Mouse (Mus musculus): ENCODE measurements around the gene Krtap19-5. TPM values are rescaled to one million over a fixed set of nuclear protein-coding genes. Genes with fewer than 3 reads are reported as not detected.

Krtap19-5 gene
- total and polyA plus RNA-seq, 3 experiments = not detected

- no peaks in the 10 kb centered on the region for H3K36me3 ChIP-seq (ENCODE audit: control insufficient read depth in 1 of 2, insufficient read depth in 2 of 2, low read length in 2 of 2)
- TF ChIP-seq ZKSCAN1 (IDR thresholded peaks at IDR 0.05; ENCODE audit: low read depth, low read length) (no peak), TBP (IDR thresholded peaks at IDR 0.05; ENCODE audit: low read depth, low read length) (no peak), JUND (IDR thresholded peaks at IDR 0.05; ENCODE audit: low read depth, low read length) (no peak), RCOR1 (IDR thresholded peaks at IDR 0.05; ENCODE audit: low read depth, low read length) (no peak), MAX (IDR thresholded peaks at IDR 0.05; ENCODE audit: low read length) (no peak), SIN3A (IDR thresholded peaks at IDR 0.05; ENCODE audit: low read length) (no peak), E2F4 (IDR thresholded peaks at IDR 0.05; ENCODE audit: borderline replicate concordance, low read depth, low read length) (no peak), CHD2 (IDR thresholded peaks at IDR 0.05; ENCODE audit: low read length) (no peak), POLR2AphosphoS5 (IDR thresholded peaks at IDR 0.05; ENCODE audit: borderline replicate concordance, low read depth, low read length) (no peak), CTCF (IDR thresholded peaks at IDR 0.05 in 2 of 3, conservative IDR thresholded peaks at IDR 0.05 in 1 of 3; ENCODE audit: control insufficient read depth in 1 of 3, insufficient read depth in 1 of 3, low read depth in 2 of 3, low read length in 3 of 3, poor library complexity in 1 of 3, severe bottlenecking in 1 of 3) (no peak), EP300 (IDR thresholded peaks at IDR 0.05; ENCODE audit: low read depth in 1 of 2, low read length in 2 of 2) (no peak), GABPA (IDR thresholded peaks at IDR 0.05; ENCODE audit: low read depth, low read length) (no peak), MYB (IDR thresholded peaks at IDR 0.05; ENCODE audit: low read depth, low read length) (no peak), ZC3H11A (IDR thresholded peaks at IDR 0.05; ENCODE audit: low read depth, low read length) (no peak), MAFK (IDR thresholded peaks at IDR 0.05; ENCODE audit: borderline replicate concordance, low read depth, low read length) (no peak), POLR2A (IDR thresholded peaks at IDR 0.05; ENCODE audit: control insufficient read depth in 1 of 2, insufficient read depth in 1 of 2, low read depth in 1 of 2, low read length in 2 of 2, poor library complexity in 1 of 2) (no peak), NRF1 (IDR thresholded peaks at IDR 0.05; ENCODE audit: insufficient read depth, low read depth, low read length, poor library complexity, severe bottlenecking) (no peak)
These were observed 11.3 kb downstream of the Krtap19-5 start, which contains the start of gene Krtap19-4 for GRCm38 (mm10) chr16:88884989-88885388. TSS of gene Krtap19-4 (minus strand) at chr16:88885089.

GRCm38 (mm10) chr16:88877938-88878337 is 18.3 kb downstream of the Krtap19-5 start, which contains the start of gene Krtap19-3:
TSS of gene Krtap19-3 (minus strand) at chr16:88878038.
- no peak for TF ChIP-seq SMC3 (IDR thresholded peaks at IDR 0.05; ENCODE audit: low read depth, low read length)
- no peak for TF ChIP-seq GABPA (IDR thresholded peaks at IDR 0.05; ENCODE audit: low read depth, low read length)
- TF ChIP-seq ELF1 (IDR thresholded peaks at IDR 0.05; ENCODE audit: low read depth, low read length) = no peak
- no peak for TF ChIP-seq NELFE (IDR thresholded peaks at IDR 0.05; ENCODE audit: low read depth, low read length)
- TF ChIP-seq BHLHE40 (IDR thresholded peaks at IDR 0.05; ENCODE audit: borderline replicate concordance, low read depth, low read length) = no peak
- TF ChIP-seq MAX (IDR thresholded peaks at IDR 0.05; ENCODE audit: low read length) = no peak
- DNase-seq (ENCODE audit: low read depth, low spot score) = no peak
- Histone ChIP-seq H3K27ac (ENCODE audit: control insufficient read depth, low read depth, low read length) (no peak within 1 kb of the TSS), H3K9me3 (replicated peaks; ENCODE audit: insufficient read depth, low read length) (no peaks in the 10 kb centered on the region), H3K27me3 (ENCODE audit: control insufficient read depth in 1 of 2, insufficient read depth in 2 of 2, low read length in 2 of 2) (no peaks in the 10 kb centered on the region), H3K36me3 (ENCODE audit: control insufficient read depth in 1 of 2, insufficient read depth in 2 of 2, low read length in 2 of 2) (no peaks in the 10 kb centered on the region), H3K9ac (ENCODE audit: control insufficient read depth, low read depth, low read length, poor library complexity, severe bottlenecking) (no peak within 1 kb of the TSS), H3K79me2 (ENCODE audit: control insufficient read depth, insufficient read depth, low read length, poor library complexity) (no peaks in the 10 kb centered on the region), H3K4me3 (ENCODE audit: control insufficient read depth in 1 of 2, insufficient read depth in 1 of 2, low read depth in 2 of 2, low read length in 2 of 2) (no peak within 1 kb of the TSS), H3K4me1 (ENCODE audit: control insufficient read depth in 1 of 2, insufficient read depth in 2 of 2, low read length in 2 of 2) (no peaks in the 10 kb centered on the region)

More at GRCm38 (mm10) chr16:88884989-88885388, 11.3 kb downstream of the Krtap19-5 start, which contains the start of gene Krtap19-4:
- Histone ChIP-seq H3K9me3 (replicated peaks; ENCODE audit: insufficient read depth, low read length) (no peaks in the 10 kb centered on the region), H3K4me3 (ENCODE audit: control insufficient read depth in 1 of 2, insufficient read depth in 1 of 2, low read depth in 2 of 2, low read length in 2 of 2) (no peak within 1 kb of the TSS), H3K27ac (ENCODE audit: control insufficient read depth, low read depth, low read length) (no peak within 1 kb of the TSS), H3K4me1 (ENCODE audit: control insufficient read depth in 1 of 2, insufficient read depth in 2 of 2, low read length in 2 of 2) (no peaks in the 10 kb centered on the region), H3K79me2 (ENCODE audit: control insufficient read depth, insufficient read depth, low read length, poor library complexity) (no peaks in the 10 kb centered on the region), H3K9ac (ENCODE audit: control insufficient read depth, low read depth, low read length, poor library complexity, severe bottlenecking) (no peak within 1 kb of the TSS), H3K27me3 (ENCODE audit: control insufficient read depth in 1 of 2, insufficient read depth in 2 of 2, low read length in 2 of 2) (no peaks in the 10 kb centered on the region)
- no peak for DNase-seq (ENCODE audit: low read depth, low spot score)

All from MEL (cell line).